8 mouse cellular contexts compared by ENCODE assay signal in genomic region chr7:90887007-90887720, GRCm38 (mm10).
A peak's percentile ranks its signal among the peaks of the same experiment; 100 is the strongest.
DNase-seq lines count a peak whose midpoint lies in the region; ATAC-seq lines count a peak whose summit lies in the region.

No protein-coding gene starts in this region.

- no peak; the same call in 1 of the 2 replicates for ATAC-seq in embryonic facial prominence, embryonic 15.5 days (ENCODE audit: insufficient number of reproducible peaks, low FRiP score, low TSS enrichment, low read depth)
- ATAC-seq in intestine, embryonic 15.5 days: peak; percentile 59
- ATAC-seq in liver, embryonic 11.5 days (replicated peaks; ENCODE audit: low FRiP score): no peak

- no peaks in the 10 kb centered on the region for H3K27me3 ChIP-seq in embryonic facial prominence, embryonic 15.5 days
- no peaks in the 10 kb centered on the region for H3K27me3 ChIP-seq in intestine, embryonic 15.5 days (replicated peaks)
- H3K27me3 ChIP-seq in liver, embryonic 11.5 days (replicated peaks; ENCODE audit: control insufficient read depth, insufficient read depth, low read length): no peaks in the 10 kb centered on the region

- H3K9me3 ChIP-seq in embryonic facial prominence, embryonic 15.5 days (replicated peaks): no peaks in the 10 kb centered on the region
- H3K9me3 ChIP-seq in intestine, embryonic 15.5 days: no peaks in the 10 kb centered on the region
- H3K9me3 ChIP-seq in liver, embryonic 11.5 days (ENCODE audit: control insufficient read depth, low read length): no peaks in the 10 kb centered on the region

- no peak overlapping the region for H3K9ac ChIP-seq in embryonic facial prominence, embryonic 15.5 days
- 0 out of 2 replicates have a peak overlapping the region, but pooled peaks have one; percentile 21 for H3K9ac ChIP-seq in intestine, embryonic 15.5 days
- H3K9ac ChIP-seq in liver, embryonic 11.5 days (ENCODE audit: low read depth, low read length): no peak overlapping the region

- H3K4me3 ChIP-seq in embryonic facial prominence, embryonic 15.5 days (replicated peaks): peak overlapping the region; percentile 38
- peak overlapping the region; percentile 25 for H3K4me3 ChIP-seq in intestine, embryonic 15.5 days (replicated peaks)
- H3K4me3 ChIP-seq in liver, embryonic 11.5 days (ENCODE audit: low read depth, low read length): peak overlapping the region; percentile 2

- no peaks in the 10 kb centered on the region for H3K36me3 ChIP-seq in embryonic facial prominence, embryonic 15.5 days
- no peaks in the 10 kb centered on the region for H3K36me3 ChIP-seq in intestine, embryonic 15.5 days
- no peaks in the 10 kb centered on the region for H3K36me3 ChIP-seq in liver, embryonic 11.5 days (ENCODE audit: control insufficient read depth, insufficient read depth, low read length)

- H3K27ac ChIP-seq in embryonic facial prominence, embryonic 15.5 days (replicated peaks): no peak overlapping the region
- no peak overlapping the region for H3K27ac ChIP-seq in intestine, embryonic 15.5 days
- no peak overlapping the region for H3K27ac ChIP-seq in liver, embryonic 11.5 days (ENCODE audit: low read depth, low read length)

- peaks cover 5% of the 10 kb centered on the region for H3K4me1 ChIP-seq in embryonic facial prominence, embryonic 15.5 days
- H3K4me1 ChIP-seq in intestine, embryonic 15.5 days (replicated peaks): peaks cover 4% of the 10 kb centered on the region; the same call in 1 of the 2 replicates
- no peaks in the 10 kb centered on the region for H3K4me1 ChIP-seq in liver, embryonic 11.5 days (replicated peaks; ENCODE audit: control insufficient read depth, insufficient read depth, low read length)

- WGBS in embryonic facial prominence, embryonic 15.5 days: under 1% methylated on average over 21 of the region's 21 CpGs
- 0% methylated on average over 21 of the region's 21 CpGs for whole genome bisulfite sequencing in intestine, embryonic 15.5 days
- 3% methylated on average over 21 of the region's 21 CpGs for WGBS in liver, embryonic 11.5 days

- DNase-seq in adrenal gland, adult (ENCODE audit: inconsistent age in 2 of 2, low spot score in 1 of 2): peak; percentile 5 to 38
- no peak for DNase-seq in adrenal gland, adult 18-20 months (ENCODE audit: low spot score in 2 of 2)
- DNase-seq in R1 (ENCODE audit: low read depth, low spot score) (peak; percentile 11), adipocyte (ENCODE audit: low spot score) (no peak)
- DNase-seq in liver, embryonic 11.5 days (ENCODE audit: low spot score): peak; percentile 53
- peak; percentile 58 to 71 for DNase-seq in right cerebral cortex, adult 2 months (ENCODE audit: low spot score in 2 of 2)

- H3K4me2 ChIP-seq in embryonic facial prominence, embryonic 15.5 days (replicated peaks): peak overlapping the region; percentile 67
- peak overlapping the region; percentile 79 for H3K4me2 ChIP-seq in intestine, embryonic 15.5 days (replicated peaks)
- H3K4me2 ChIP-seq in liver, embryonic 11.5 days: peak overlapping the region; percentile 56

Comparison
In these comparisons a context has a peak if more than half of its experiments do, and no peak if none do; other contexts are left out.
1. DNase-seq: peak in adrenal gland, adult (2 of 2), R1 (single experiment), liver, embryonic 11.5 days (single experiment) and right cerebral cortex, adult 2 months (2 of 2); none in adrenal gland, adult 18-20 months (0 of 2) and adipocyte (single experiment).
2. Peak in every context shown above with its lines, with median percentiles within 50 percentile points of each other: H3K4me2 ChIP-seq and H3K4me3 ChIP-seq.